Mouse (Mus musculus) ES-E14 (cell line): Measurements from ENCODE around the gene Cdc14a.

ENCODE experiments used
- HCFC1 ChIP-seq: IDR thresholded peaks from 2 replicates; pipeline ENCODE4 v1.6.1; 2012; ENCODE audit warnings: low read length, inconsistent platforms, borderline replicate concordance; ENCODE audit not compliant: insufficient read depth
- ZC3H11A ChIP-seq: IDR thresholded peaks from 2 replicates; pipeline ENCODE4 v1.6.1; 2012; ENCODE audit warnings: low read depth, mild to moderate bottlenecking, inconsistent platforms, low read length, borderline replicate concordance
- ZNF384 ChIP-seq: IDR thresholded peaks from 2 replicates; pipeline ENCODE4 v1.6.1; 2012; ENCODE audit warnings: low read depth, low read length, inconsistent platforms

DNA sequence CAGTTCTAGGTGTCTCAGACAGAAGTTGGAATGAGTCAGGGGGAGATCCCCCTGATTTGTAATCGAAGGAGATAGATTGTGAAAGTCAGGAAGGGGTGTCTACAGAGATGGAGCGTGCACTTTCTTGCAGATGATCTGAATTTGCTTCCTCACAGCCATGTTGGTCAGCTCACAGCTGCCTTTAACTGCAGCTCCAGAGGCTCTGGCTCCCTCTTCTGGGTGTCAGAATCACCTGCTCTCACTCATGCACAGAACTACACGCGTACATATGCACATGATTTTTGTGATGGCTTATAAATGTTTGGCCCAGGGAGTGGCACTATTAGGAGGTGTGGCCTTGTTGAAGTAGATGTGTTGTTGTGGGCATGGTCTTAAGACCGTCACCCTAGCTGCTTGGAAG lies 186.3 kb downstream of the Cdc14a start:
- TF ChIP-seq ZC3H11A (peak; percentile 3; the same call in 1 of the 2 replicates), HCFC1 (no peak), ZNF384 (no peak)
